Mouse (Mus musculus): Measurements from ENCODE around the gene Nxpe4. TPM values are rescaled to one million over a fixed set of nuclear protein-coding genes. Genes with fewer than 3 reads are reported as not detected.
A peak's percentile ranks its signal among the peaks of the same experiment; 100 is the strongest.

Nxpe4 gene
- polyA plus RNA-seq, 1 experiment from 2014 or later, result 6.0 TPM

- H3K27ac ChIP-seq, result no peak overlapping the region
- no peaks in the 10 kb centered on the region for H3K36me3 ChIP-seq
- no peak overlapping the region for H3K4me2 ChIP-seq
- peak; percentile 95 for ATAC-seq (ENCODE audit: insufficient read depth, low FRiP score, low read depth)
- no peaks in the 10 kb centered on the region for H3K4me1 ChIP-seq
- 77% methylated on average over 10 of the region's 10 CpGs for WGBS
- no peaks in the 10 kb centered on the region for H3K27me3 ChIP-seq (replicated peaks)
- no peaks in the 10 kb centered on the region for H3K9me3 ChIP-seq
- no peak overlapping the region for H3K4me3 ChIP-seq (replicated peaks)
- no peak overlapping the region for H3K9ac ChIP-seq
These were observed 179.0 kb downstream of the Nxpe4 start for GRCm38 (mm10) chr9:48340708-48341380.

GRCm38 (mm10) chr9:48345456-48345855 is 183.6 kb downstream of the Nxpe4 start:
- 72% methylated on average over 9 of the region's 9 CpGs for WGBS

DNA sequence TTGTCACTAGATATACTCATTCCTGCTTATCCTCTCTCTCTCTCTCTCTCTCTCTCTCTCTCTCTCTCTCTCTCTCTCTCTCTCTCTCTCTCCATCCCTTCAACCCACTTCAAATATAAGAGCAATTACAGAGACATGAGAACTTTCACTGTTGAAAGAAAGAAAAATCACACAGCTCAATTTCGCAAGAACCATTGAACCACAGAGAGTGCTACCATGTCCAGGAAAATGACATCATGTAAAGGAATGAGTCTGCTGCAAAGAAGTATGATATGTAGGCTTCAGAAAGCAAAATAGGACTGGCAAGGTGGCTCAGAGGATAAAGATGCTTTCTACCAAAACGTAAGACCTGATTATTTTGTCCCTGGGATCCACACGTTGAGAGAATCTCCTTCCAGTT is 184.0 kb downstream of the Nxpe4 start:
- H3K36me3 ChIP-seq, result no peaks in the 10 kb centered on the region
- no peak overlapping the region for H3K4me3 ChIP-seq (replicated peaks)
- no peaks in the 10 kb centered on the region for H3K9me3 ChIP-seq
- no peaks in the 10 kb centered on the region for H3K27me3 ChIP-seq (replicated peaks)
- H3K27ac ChIP-seq, result no peak overlapping the region
- no peaks in the 10 kb centered on the region for H3K4me1 ChIP-seq
- ATAC-seq (ENCODE audit: insufficient read depth, low FRiP score, low read depth), result no peak
- 82% methylated on average over 3 of the region's 3 CpGs for WGBS
- no peak overlapping the region for H3K9ac ChIP-seq
- H3K4me2 ChIP-seq, result no peak overlapping the region

More at GRCm38 (mm10) chr9:48345456-48345855, 183.6 kb downstream of the Nxpe4 start:
- H3K9me3 ChIP-seq, result no peaks in the 10 kb centered on the region
- no peak overlapping the region for H3K27ac ChIP-seq
- H3K4me3 ChIP-seq (replicated peaks), result no peak overlapping the region
- no peaks in the 10 kb centered on the region for H3K27me3 ChIP-seq (replicated peaks)
- no peak overlapping the region for H3K4me2 ChIP-seq
- no peaks in the 10 kb centered on the region for H3K36me3 ChIP-seq
- no peak for ATAC-seq (ENCODE audit: insufficient read depth, low FRiP score, low read depth)
- no peaks in the 10 kb centered on the region for H3K4me1 ChIP-seq
- no peak overlapping the region for H3K9ac ChIP-seq

DNA sequence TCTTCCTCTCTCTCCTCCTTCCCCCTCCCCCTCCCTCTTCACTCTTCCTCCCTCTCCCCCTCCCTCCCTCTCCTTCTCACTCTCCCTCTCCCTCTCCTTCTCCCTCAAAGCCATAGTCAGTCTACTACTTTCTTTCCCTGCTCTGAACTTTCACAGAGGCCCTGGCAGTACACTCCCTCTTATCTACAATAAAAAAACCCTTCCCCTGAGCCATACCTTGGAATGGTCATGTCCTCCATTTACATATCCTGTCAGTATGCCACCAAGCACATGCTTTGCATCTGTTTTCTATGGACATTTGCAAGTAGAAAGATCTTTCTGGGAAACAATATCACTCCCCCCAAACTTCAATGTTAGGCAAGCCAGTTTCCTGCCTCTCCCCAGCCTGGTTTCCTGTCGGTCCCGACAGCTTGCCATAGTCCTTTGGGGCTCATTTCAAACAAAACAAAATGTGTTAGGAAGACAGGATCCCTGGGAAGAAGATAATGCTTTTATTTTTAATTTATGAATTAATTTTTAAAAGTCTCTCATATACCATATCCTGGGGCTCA is 191.4 kb downstream of the Nxpe4 start, which contains the start of gene Nxpe2:
TSS of gene Nxpe2 (minus strand) at position 307 of the 551 bp plus-strand sequence.
- no peak for ATAC-seq (ENCODE audit: insufficient read depth, low FRiP score, low read depth)
- 49% methylated on average over 2 of the region's 2 CpGs for WGBS
- Histone ChIP-seq H3K9me3 (no peaks in the 10 kb centered on the region), H3K27me3 (replicated peaks) (no peaks in the 10 kb centered on the region), H3K27ac (peak within 1 kb of the TSS; percentile 31; the same call in 1 of the 2 replicates), H3K4me2 (no peak within 1 kb of the TSS), H3K36me3 (no peaks in the 10 kb centered on the region), H3K4me3 (replicated peaks) (no peak within 1 kb of the TSS), H3K9ac (no peak within 1 kb of the TSS), H3K4me1 (no peaks in the 10 kb centered on the region)

DNA sequence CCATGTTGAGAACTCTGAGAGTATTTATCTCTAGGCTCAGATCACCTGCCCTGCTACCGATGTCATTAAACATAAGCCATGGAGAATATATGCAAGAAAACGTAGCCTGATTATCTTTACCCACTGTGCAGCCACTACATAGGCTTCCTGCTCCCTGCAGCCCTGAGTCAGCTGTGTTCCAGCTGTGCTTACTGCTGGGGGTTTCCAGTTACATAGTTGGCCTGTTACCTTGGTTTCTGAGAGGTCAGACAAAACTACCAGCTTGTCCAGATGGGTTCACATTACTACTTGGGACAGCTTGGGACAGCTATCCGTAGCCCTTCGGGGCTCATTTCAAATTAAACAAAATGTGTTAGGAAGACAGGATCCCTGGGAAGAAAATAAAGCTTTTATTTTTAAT is 192.3 kb downstream of the Nxpe4 start:
- no peaks in the 10 kb centered on the region for H3K9me3 ChIP-seq
- H3K9ac ChIP-seq, result no peak overlapping the region
- H3K4me2 ChIP-seq, result no peak overlapping the region
- H3K27me3 ChIP-seq (replicated peaks), result no peaks in the 10 kb centered on the region
- 56% methylated on average over 4 of the region's 4 CpGs for WGBS
- peak overlapping the region; percentile 31; the same call in 1 of the 2 replicates for H3K27ac ChIP-seq
- peak; percentile 39; the same call in 1 of the 2 replicates for ATAC-seq (ENCODE audit: insufficient read depth, low FRiP score, low read depth)
- H3K36me3 ChIP-seq, result no peaks in the 10 kb centered on the region
- H3K4me1 ChIP-seq, result no peaks in the 10 kb centered on the region
- H3K4me3 ChIP-seq (replicated peaks), result no peak overlapping the region

DNA sequence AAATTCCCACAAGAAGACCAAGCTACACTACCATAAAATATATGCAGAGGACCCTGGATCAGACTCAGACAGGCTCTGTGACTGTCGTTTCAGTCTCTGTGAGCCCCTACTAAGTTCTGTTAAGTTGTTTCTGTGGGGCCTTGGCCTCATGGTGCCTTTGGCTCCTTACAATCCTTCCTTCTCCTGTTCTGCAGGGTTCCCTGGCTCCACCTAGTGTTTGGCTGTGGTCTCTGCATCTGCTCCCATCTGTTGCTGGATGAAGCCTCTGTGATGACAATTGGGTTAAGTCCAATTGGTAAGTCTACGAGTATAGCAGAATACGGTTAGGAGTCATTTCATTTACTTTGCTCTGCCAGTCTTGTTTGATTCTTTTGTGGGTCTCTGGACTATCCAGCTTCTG is 193.0 kb downstream of the Nxpe4 start:
- Histone ChIP-seq H3K4me1 (no peaks in the 10 kb centered on the region), H3K36me3 (no peaks in the 10 kb centered on the region), H3K9ac (no peak overlapping the region), H3K9me3 (no peaks in the 10 kb centered on the region), H3K27ac (no peak overlapping the region), H3K4me3 (replicated peaks) (no peak overlapping the region), H3K4me2 (no peak overlapping the region), H3K27me3 (replicated peaks) (no peaks in the 10 kb centered on the region)
- ATAC-seq (ENCODE audit: insufficient read depth, low FRiP score, low read depth), result 0 out of 2 replicates have a peak, but pooled peaks have one; percentile 60
- WGBS, result 46% methylated on average over 3 of the region's 3 CpGs

DNA sequence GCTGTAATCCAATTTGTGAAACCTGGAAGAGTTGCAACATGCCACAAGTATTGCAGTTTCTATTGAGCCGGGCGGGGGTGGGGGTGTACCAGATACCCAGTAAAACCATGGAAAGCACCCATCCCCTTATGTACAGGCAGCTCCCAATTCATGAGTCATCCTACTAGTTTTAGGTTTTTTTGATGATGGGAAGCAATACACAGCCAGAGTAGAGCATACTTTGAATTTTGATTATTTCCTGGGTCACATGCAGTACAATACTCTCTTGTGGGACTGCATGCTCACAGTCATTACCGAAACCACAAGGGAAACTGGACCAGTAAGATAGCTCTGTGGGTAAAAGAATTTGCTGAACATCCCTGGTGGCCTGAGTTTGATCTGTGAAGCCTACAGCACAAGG is 195.3 kb downstream of the Nxpe4 start:
- H3K36me3 ChIP-seq, result no peaks in the 10 kb centered on the region
- ATAC-seq (ENCODE audit: insufficient read depth, low FRiP score, low read depth), result no peak
- 85% methylated on average over 3 of the region's 3 CpGs for whole genome bisulfite sequencing
- H3K4me3 ChIP-seq (replicated peaks), result no peak overlapping the region
- H3K27ac ChIP-seq, result no peak overlapping the region
- H3K27me3 ChIP-seq (replicated peaks), result no peaks in the 10 kb centered on the region
- H3K9me3 ChIP-seq, result no peaks in the 10 kb centered on the region
- no peak overlapping the region for H3K9ac ChIP-seq
- no peaks in the 10 kb centered on the region for H3K4me1 ChIP-seq
- H3K4me2 ChIP-seq, result no peak overlapping the region

- 77% methylated on average over 4 of the region's 4 CpGs for WGBS
- H3K27ac ChIP-seq, result no peak overlapping the region
- H3K9me3 ChIP-seq, result no peaks in the 10 kb centered on the region
- H3K36me3 ChIP-seq, result no peaks in the 10 kb centered on the region
- no peak overlapping the region for H3K4me2 ChIP-seq
- no peak overlapping the region for H3K9ac ChIP-seq
- no peak for ATAC-seq (ENCODE audit: insufficient read depth, low FRiP score, low read depth)
- no peaks in the 10 kb centered on the region for H3K4me1 ChIP-seq
- H3K4me3 ChIP-seq (replicated peaks), result no peak overlapping the region
- H3K27me3 ChIP-seq (replicated peaks), result no peaks in the 10 kb centered on the region
These were observed 199.0 kb downstream of the Nxpe4 start for GRCm38 (mm10) chr9:48360826-48361225.

DNA sequence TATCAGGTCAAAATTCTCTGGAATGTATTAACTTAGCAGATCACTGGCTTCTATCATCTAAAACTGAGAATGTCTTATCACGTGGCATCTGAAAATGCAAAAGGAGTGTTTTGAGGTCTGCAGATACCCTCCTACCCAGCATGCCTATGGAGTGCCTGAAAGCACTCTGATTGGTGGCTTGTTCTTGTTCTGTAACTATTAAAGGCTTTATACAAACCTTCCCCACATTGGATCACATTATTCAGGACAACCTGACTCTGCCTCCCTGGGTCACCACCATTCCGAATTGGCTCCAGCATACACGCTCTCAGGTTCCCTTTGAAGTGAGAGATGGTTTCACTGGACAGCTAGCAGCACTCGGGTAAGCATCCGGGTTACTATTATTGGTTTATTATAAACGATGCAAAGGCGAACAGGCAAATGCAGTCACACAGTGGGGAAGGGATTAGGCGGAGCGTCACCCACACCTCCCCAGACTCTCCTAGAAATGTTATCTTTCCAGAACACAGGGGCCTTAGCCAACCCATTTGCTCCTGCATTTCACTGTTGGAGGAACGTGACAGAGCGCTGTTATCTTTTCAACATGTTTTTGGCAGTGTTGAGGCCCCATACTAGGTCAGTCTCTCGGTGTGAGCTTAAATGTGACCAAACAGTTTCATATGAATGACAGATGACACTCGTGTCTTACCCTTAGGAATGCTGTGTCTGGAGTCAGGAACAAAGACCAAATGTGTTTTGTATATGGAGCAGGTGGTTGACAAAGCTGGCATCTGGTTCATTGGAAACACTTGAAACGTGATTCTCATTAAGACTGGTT is 200.2 kb downstream of the Nxpe4 start:
- Histone ChIP-seq H3K9me3 (no peaks in the 10 kb centered on the region), H3K9ac (no peak overlapping the region), H3K36me3 (no peaks in the 10 kb centered on the region), H3K4me3 (replicated peaks) (no peak overlapping the region), H3K4me2 (no peak overlapping the region), H3K4me1 (no peaks in the 10 kb centered on the region), H3K27ac (no peak overlapping the region), H3K27me3 (replicated peaks) (no peaks in the 10 kb centered on the region)
- WGBS, result 67% methylated on average over 14 of the region's 14 CpGs
- peak; percentile 95 for ATAC-seq (ENCODE audit: insufficient read depth, low FRiP score, low read depth)

- Histone ChIP-seq H3K4me1 (no peaks in the 10 kb centered on the region), H3K27me3 (replicated peaks) (no peaks in the 10 kb centered on the region), H3K9me3 (no peaks in the 10 kb centered on the region), H3K9ac (no peak overlapping the region), H3K4me3 (replicated peaks) (no peak overlapping the region), H3K27ac (no peak overlapping the region), H3K4me2 (no peak overlapping the region), H3K36me3 (no peaks in the 10 kb centered on the region)
- ATAC-seq (ENCODE audit: insufficient read depth, low FRiP score, low read depth), result no peak
- 78% methylated on average over 6 of the region's 6 CpGs for WGBS
These were observed 200.9 kb downstream of the Nxpe4 start for GRCm38 (mm10) chr9:48362743-48363142.

- no peak overlapping the region for H3K9ac ChIP-seq
- H3K27ac ChIP-seq, result no peak overlapping the region
- no peak for ATAC-seq (ENCODE audit: insufficient read depth, low FRiP score, low read depth)
- no peaks in the 10 kb centered on the region for H3K36me3 ChIP-seq
- no peaks in the 10 kb centered on the region for H3K9me3 ChIP-seq
- WGBS, result 76% methylated on average over 4 of the region's 4 CpGs
- H3K4me3 ChIP-seq (replicated peaks), result no peak overlapping the region
- no peak overlapping the region for H3K4me2 ChIP-seq
- H3K4me1 ChIP-seq, result no peaks in the 10 kb centered on the region
- H3K27me3 ChIP-seq (replicated peaks), result no peaks in the 10 kb centered on the region
These were observed 211.5 kb downstream of the Nxpe4 start for GRCm38 (mm10) chr9:48373232-48373878.

GRCm38 (mm10) chr9:48374357-48374756 is 212.5 kb downstream of the Nxpe4 start:
- Histone ChIP-seq H3K27ac (no peak overlapping the region), H3K9ac (no peak overlapping the region), H3K4me3 (replicated peaks) (no peak overlapping the region), H3K9me3 (no peaks in the 10 kb centered on the region), H3K27me3 (replicated peaks) (no peaks in the 10 kb centered on the region), H3K4me2 (no peak overlapping the region), H3K4me1 (no peaks in the 10 kb centered on the region), H3K36me3 (no peaks in the 10 kb centered on the region)
- WGBS, result 46% methylated on average over 2 of the region's 2 CpGs
- no peak for ATAC-seq (ENCODE audit: insufficient read depth, low FRiP score, low read depth)

Data from stomach, embryonic 15.5 days (tissue).